Mouse (Mus musculus) layer of hippocampus, postnatal 14 days (tissue): ENCODE data around the gene Gm11559. TPM values are rescaled to one million over a fixed set of nuclear protein-coding genes. Genes with fewer than 3 reads are reported as not detected.
"Not testable (repeated sequence)": the region's sequence is repeated elsewhere in the genome, so short reads cannot be mapped to it uniquely, and the experiment has no call there.

ENCODE experiments used
- DNase-seq, 2 experiments: peaks; one replicate each; pipeline ENCODE4 v3.0.0; 2021 to 2022; ENCODE audit warnings: low spot score in 2 of 2, mixed read lengths in 1 of 2
- long read RNA-seq, 2 experiments: library from polyadenylated mRNA; stranded (forward); transcript quantifications; one replicate each; pipeline ENCODE4 v2.0.0; 2021
- total RNA-seq, 2 experiments: library from RNA; stranded (reverse); gene quantifications; 2 replicates each; pipeline ENCODE4 v1.2.3; 2021

The Gm11559 gene
- total RNA-seq = not detected
- long read RNA-seq, experiment 1 = 0 reads
- long read RNA-seq, experiment 2 = 0 reads

DNA sequence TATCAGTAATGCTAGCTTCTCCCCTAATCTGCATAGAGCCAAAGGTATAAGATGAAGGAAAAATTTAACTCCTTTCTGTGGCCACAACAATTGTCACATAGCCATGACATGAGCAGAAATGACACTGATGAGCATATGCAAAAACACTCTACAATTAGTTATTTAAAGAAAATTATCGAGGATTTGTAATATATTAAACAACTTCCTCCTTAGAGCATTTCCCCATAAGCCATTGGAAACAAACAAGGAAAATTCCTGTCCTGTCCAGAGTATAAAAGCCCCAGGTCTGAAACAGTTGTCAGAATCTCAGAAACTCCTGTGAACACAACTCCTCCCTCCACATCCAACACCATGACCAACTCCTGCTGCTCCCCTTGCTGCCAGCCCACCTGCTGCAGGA lies at the start of gene Gm11559:
TSS of gene Gm11559 (plus strand) at position 301 of the 400 bp plus-strand sequence.
- DNase-seq = not testable (repeated sequence)

- DNase-seq = not testable (repeated sequence)
Measured at GRCm38 (mm10) chr11:99815566-99815965, 48.7 kb upstream of the Gm11559 start, which contains the start of gene Gm11564. Gene Gm11564 (minus strand): TSS chr11:99815666.

DNA sequence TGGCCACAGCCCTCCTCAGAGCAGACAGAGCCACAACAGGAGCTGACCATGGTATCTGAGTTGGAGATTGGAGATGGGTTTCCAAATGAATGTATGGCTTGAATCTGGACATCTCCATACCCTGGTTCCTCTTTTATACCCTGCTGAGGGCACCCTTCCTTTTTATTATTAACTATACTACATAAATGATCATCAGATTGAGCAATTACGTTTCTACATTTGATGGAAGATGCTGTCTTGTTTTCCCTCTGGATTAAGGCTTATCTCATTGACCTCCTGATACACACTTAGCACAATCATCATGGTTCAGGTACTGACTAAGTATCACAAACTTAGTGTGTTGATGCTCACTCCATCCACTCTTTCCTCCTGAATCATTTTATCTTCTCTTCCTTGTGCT lies 26.3 kb upstream of the Gm11559 start, which contains the start of gene 2300003K06Rik:
TSS of gene 2300003K06Rik (minus strand) at position 101 of the 400 bp plus-strand sequence.
- no peak for DNase-seq

- no peak for DNase-seq
Measured at GRCm38 (mm10) chr11:99842185-99842584, 22.1 kb upstream of the Gm11559 start.

DNA sequence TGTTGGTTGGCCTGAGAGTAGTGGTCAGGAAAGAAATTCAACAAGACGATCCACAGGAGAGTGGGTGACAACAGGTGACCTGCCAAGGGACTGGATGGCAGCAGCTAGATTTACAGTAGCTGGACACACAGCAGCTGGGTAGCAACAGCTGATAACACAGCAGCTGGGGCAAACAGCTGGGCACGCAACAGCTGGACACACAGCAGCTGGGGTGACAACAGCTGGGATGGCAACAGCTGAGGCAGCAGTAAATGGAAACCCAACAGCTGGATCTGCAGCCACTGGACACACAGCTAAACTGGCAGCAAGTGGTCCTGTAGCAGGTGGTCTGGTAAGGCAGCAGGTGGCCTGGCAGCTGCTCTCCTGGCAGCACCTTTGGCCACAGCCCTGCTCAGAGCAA lies 17.5 kb upstream of the Gm11559 start:
- DNase-seq = no peak

DNA sequence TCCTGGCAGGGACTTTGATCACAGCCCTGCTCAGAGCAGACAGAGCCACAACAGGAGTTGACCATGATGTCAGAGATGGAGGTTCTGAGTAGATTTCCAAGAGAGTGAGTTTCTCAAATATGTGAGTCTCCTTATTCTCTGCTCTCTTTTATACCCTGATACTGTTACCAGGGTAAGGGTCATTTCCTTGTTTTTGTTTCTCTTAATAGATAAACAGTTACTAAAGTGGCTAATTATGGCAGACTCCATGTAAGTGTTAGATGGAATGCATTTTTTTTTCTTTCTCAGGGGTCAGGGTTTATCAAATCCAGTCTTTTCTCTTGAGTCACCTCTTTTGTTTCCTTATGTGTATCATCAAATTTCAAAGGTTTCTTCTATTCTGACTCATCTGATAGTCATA lies 12.8 kb upstream of the Gm11559 start, which contains the start of gene Krtap4-16:
TSS of gene Krtap4-16 (minus strand) at position 101 of the 400 bp plus-strand sequence.
- DNase-seq = no peak

GRCm38 (mm10) chr11:99854121-99854520 lies 10.2 kb upstream of the Gm11559 start:
- DNase-seq = no peak

DNA sequence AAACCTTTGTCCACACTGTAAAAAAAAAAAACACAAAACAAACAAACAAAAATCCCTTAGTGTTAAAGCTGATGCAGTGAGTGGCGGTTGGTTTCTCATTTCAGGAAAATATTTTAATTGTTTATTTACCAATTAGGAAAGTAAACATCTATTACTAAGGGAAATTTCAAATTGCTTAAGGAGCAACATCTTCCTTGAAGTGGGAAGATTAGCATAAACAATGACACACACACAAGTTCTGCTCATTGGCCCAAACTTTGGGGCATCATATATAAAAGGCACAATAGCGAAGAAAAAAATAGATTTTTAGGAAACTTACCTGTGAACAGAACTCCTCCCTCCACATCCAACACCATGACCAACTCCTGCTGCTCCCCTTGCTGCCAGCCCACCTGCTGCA lies 6.7 kb upstream of the Gm11559 start, which contains the start of gene Gm11568:
TSS of gene Gm11568 (plus strand) at position 301 of the 400 bp plus-strand sequence.
- DNase-seq = no peak

- no peak for DNase-seq
Measured at GRCm38 (mm10) chr11:99858761-99859160, 5.5 kb upstream of the Gm11559 start.

DNA sequence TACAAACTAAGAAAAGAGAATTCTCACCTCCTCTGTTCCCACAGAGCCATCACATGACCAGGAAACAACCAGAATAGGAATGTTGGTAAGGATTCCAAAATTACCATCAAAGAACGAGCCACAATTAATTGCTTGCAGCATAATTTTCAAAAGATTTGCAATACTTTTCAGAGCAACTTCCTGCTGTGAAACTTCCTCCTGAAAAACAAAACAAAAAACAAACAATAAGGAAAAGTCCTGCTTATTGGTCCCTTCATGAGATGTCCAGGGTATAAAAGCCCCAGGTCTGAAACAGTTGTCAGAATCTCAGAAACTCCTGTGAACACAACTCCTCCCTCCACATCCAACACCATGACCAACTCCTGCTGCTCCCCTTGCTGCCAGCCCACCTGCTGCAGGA lies 8.8 kb downstream of the Gm11559 start, which contains the start of gene Krtap9-1:
TSS of gene Krtap9-1 (plus strand) at position 301 of the 400 bp plus-strand sequence.
- DNase-seq = not testable (repeated sequence)

- not testable (repeated sequence) for DNase-seq
Measured at GRCm38 (mm10) chr11:99878887-99879286, 14.6 kb downstream of the Gm11559 start, which contains the start of gene Gm11567. Gene Gm11567 (plus strand): TSS chr11:99879187.

DNA sequence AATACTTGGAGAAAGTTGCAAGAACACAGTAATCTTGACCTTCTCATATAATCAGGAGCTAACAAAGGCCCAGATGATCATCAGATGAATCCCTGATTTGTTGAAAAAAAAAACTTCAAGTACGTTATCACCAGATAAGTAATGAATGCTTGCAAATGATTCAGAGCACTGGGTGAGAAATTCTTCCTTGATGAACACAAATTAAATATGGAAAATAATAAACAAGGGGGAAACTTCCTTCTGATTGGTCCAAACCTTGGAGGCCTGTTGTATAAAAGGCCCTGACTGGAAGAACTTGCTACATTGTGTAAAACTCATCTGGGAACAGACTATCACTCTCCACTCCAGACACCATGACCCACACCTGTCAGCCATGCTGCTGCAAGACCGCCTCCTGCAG lies 43.3 kb downstream of the Gm11559 start, which contains the start of gene Krtap31-1:
TSS of gene Krtap31-1 (plus strand) at position 301 of the 400 bp plus-strand sequence.
- DNase-seq = no peak

- no peak for DNase-seq
Measured at GRCm38 (mm10) chr11:99914451-99914850, 50.2 kb downstream of the Gm11559 start, which contains the start of gene Gm11565. Gene Gm11565 (plus strand): TSS chr11:99914751.

Other genes with a start within 250 kb of the Gm11559 start
- gene Krtap2-4, start 249.6 kb upstream of the Gm11559 start, total RNA-seq = not detected
- gene Gm11562, start 244.0 kb upstream of the Gm11559 start, total RNA-seq = not detected
- not detected for gene Krtap4-1, start 236.2 kb upstream of the Gm11559 start, total RNA-seq
- gene Krtap4-2, start 229.4 kb upstream of the Gm11559 start, total RNA-seq = not detected
- not detected for gene Krtap4-7, start 220.4 kb upstream of the Gm11559 start, total RNA-seq
- gene Gm11555, start 214.2 kb upstream of the Gm11559 start, total RNA-seq = not detected
- not detected for gene Gm11563, start 205.5 kb upstream of the Gm11559 start, total RNA-seq
- not detected for gene Krtap4-6, start 198.5 kb upstream of the Gm11559 start, total RNA-seq
- gene Gm14190, start 173.7 kb upstream of the Gm11559 start, total RNA-seq = not detected
- gene Gm14180, start 130.2 kb upstream of the Gm11559 start, total RNA-seq = not detected
- not detected for gene Gm11595, start 91.6 kb upstream of the Gm11559 start, total RNA-seq
- gene Krtap4-8, start 83.8 kb upstream of the Gm11559 start, total RNA-seq = not detected
- not detected for gene Krtap4-9, start 79.3 kb upstream of the Gm11559 start, total RNA-seq
- not detected for gene Gm11596, start 71.0 kb upstream of the Gm11559 start, total RNA-seq
- not detected for gene Gm11569, start 65.5 kb upstream of the Gm11559 start, total RNA-seq
- not detected for gene Gm11554, start 60.0 kb upstream of the Gm11559 start, total RNA-seq
- not detected for gene Krtap4-13, start 54.6 kb upstream of the Gm11559 start, total RNA-seq
- not detected for gene Gm11564, start 48.8 kb upstream of the Gm11559 start, total RNA-seq
- not detected for gene 2300003K06Rik, start 26.4 kb upstream of the Gm11559 start, total RNA-seq
- not detected for gene Krtap4-16, start 12.9 kb upstream of the Gm11559 start, total RNA-seq
- not detected for gene Gm11568, start 6.6 kb upstream of the Gm11559 start, total RNA-seq
- gene Krtap9-1, start 8.9 kb downstream of the Gm11559 start, total RNA-seq = not detected
- gene Gm11567, start 14.7 kb downstream of the Gm11559 start, total RNA-seq = not detected
- gene Krtap31-1, start 43.4 kb downstream of the Gm11559 start, total RNA-seq = not detected
- not detected for gene Gm11565, start 50.3 kb downstream of the Gm11559 start, total RNA-seq
- gene Krtap31-2, start 71.8 kb downstream of the Gm11559 start, total RNA-seq = not detected
- not detected for gene Krtap9-5, start 84.0 kb downstream of the Gm11559 start, total RNA-seq
- not detected for gene Krtap29-1, start 114.6 kb downstream of the Gm11559 start, total RNA-seq
- not detected for gene Krtap16-1, start 122.1 kb downstream of the Gm11559 start, total RNA-seq
- not detected for gene Krtap17-1, start 129.5 kb downstream of the Gm11559 start, total RNA-seq
- gene Krt33a, start 151.7 kb downstream of the Gm11559 start, total RNA-seq = not detected
- not detected for gene Krt33b, start 165.4 kb downstream of the Gm11559 start, total RNA-seq
- not detected for gene Krt34, start 177.1 kb downstream of the Gm11559 start, total RNA-seq
- gene Krt31, start 186.1 kb downstream of the Gm11559 start, total RNA-seq = not detected
- gene Krt32, start 223.8 kb downstream of the Gm11559 start, total RNA-seq = not detected
- not detected for gene Krt35, start 231.8 kb downstream of the Gm11559 start, total RNA-seq
- not detected for gene Krt36, start 241.2 kb downstream of the Gm11559 start, total RNA-seq